Mouse (Mus musculus) embryonic stem cell, embryonic (primary cell): ENCODE measurements at regions not wholly inside any gene's neighbourhood (a gene's known extent, or its start where the extent isn't known, plus 50 kb on each side); places are given as distances from the start of the nearest gene placed in this dataset.

Source experiments
- CTCF ChIA-PET, 4 experiments: fragments of 300-600 bp in 2 of 4; fragments of 350-600 bp in 2 of 4; sonication (Branson Sonifier 250); formaldehyde crosslinking; loops; one replicate each; lab custom pipeline; 2022; ENCODE audit warnings: inconsistent platforms in 2 of 4; lab: Charles Lee
- POLR2A ChIA-PET, 4 experiments: fragments of 300-600 bp in 2 of 4; fragments of 350-600 bp in 2 of 4; sonication (Branson Sonifier 250); formaldehyde crosslinking; loops; one replicate each; lab custom pipeline; 2022; ENCODE audit warnings: antibody characterized with exemption in 4 of 4, inconsistent platforms in 1 of 4; lab: Charles Lee

DNA sequence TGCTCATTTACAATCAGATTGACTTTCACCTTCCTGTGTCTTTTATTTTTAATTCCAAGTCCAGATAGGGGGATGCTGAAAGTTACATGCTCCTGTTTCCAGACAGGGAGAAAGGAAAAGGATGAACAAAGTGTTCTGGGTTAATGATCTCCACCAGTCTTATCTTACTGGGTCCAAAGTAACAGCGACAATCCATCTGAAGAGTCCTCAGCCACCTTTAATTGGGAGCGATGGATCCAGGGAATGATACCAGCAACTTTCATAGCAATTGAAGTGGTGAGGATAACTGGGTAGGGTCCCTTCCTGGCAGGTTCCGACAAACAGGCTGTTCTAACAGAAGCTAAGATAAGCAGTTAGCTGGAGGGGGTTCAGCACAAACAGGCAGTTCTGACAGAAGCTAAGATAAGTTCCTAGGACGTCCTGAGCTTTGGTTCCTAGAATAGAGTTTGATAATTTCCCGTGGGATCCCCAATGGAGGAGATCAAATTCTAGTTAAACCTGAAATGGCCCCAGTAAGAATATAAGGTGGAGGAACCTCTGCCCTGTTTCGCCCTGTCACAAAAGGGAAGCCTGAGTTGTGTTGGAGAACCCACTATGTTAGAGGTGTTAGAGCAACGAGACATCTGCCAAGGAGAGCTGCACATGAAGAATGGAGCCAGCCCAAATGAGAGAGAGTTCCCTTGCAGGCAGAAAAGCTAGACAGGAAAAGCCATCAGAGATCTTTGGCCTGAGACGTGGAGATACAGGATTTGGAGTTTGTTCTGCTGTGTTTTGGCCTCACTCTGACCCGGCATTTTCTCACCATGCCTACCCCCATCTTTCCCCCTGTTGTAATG lies 124.8 kb downstream of the 1810010D01Rik start:
- ChIA-PET POLR2A (no interaction called here), CTCF (no interaction called here)

GRCm38 (mm10) chr7:145071996-145072790 lies 132.5 kb upstream of the Ccnd1 start:
- POLR2A ChIA-PET, result interaction anchor here in 1 of 4 experiments (0.8 kb wide), 1 partner anchor 43 kb away, joined by 3 read pairs; no protein-coding TSS in a partner anchor

DNA sequence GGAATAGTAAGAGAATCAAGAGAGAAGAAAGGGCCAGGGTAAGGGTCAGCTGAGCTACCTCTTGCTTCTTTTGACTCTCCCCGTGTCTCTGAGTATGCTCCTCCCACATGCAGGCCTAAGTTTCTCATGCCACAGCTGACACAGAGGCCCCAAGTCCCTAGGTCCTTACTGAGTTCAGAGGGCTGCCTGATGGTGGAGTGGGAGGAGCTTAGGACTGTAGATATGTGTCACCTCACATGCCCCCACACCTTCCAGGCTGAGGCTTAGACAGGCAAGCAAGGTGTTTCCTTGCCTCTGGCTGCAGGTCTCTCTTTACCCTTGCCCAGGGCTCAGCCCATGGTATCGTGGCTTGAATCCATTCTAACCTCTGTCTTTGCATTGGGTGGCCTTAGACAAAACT lies 131.8 kb upstream of the Ccnd1 start:
- CTCF ChIA-PET, result no interaction called here
- POLR2A ChIA-PET, result no interaction called here

More at GRCm38 (mm10) chr7:145071996-145072790, 132.5 kb upstream of the Ccnd1 start:
- CTCF ChIA-PET, result no interaction called here

- POLR2A ChIA-PET, result interaction anchor here in 1 of 4 experiments (1.0 kb wide), 1 partner anchor 9 kb away, joined by 3 read pairs; no protein-coding TSS in a partner anchor
- CTCF ChIA-PET, result no interaction called here
Observed at GRCm38 (mm10) chr7:145067366-145067765, 127.6 kb upstream of the Ccnd1 start.

DNA sequence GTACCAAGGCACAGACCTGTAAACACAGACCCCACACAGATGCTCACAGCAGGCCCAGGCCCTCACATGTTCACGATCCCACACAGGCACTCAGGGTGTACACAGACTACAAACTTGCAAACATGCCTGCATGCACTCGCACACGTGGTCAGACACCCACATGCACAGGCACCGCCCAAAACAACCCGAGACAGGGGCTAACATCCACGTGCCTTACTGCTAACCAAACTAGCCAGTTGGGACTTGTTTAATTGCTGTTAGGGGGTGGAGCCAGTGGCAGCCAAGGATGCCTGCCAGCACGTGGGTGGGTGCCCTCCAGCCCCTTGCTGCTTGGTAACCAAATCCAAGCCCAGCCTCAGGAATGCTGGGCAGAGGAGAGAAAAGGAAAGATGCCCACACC lies 116.6 kb upstream of the Ccnd1 start:
- ChIA-PET POLR2A (no interaction called here), CTCF (no interaction called here)

- POLR2A ChIA-PET, result interaction anchor here in 2 of 4 experiments (0.6 to 1.0 kb wide), 2 partner anchors 14 to 1186 kb away, joined by 3 read pairs; no protein-coding TSS in a partner anchor
- CTCF ChIA-PET, result interaction anchor here in 1 of 4 experiments (0.6 kb wide), 1 partner anchor 116 kb away, joined by 4 read pairs; no protein-coding TSS in a partner anchor
Observed at GRCm38 (mm10) chr7:145051616-145052015, 111.9 kb upstream of the Ccnd1 start.

- ChIA-PET POLR2A (interaction anchor here in 3 of 4 experiments (0.5 to 1.0 kb wide), 3 partner anchors 13 to 162 kb away, joined by 3 read pairs; no protein-coding TSS in a partner anchor), CTCF (interaction anchor here in 2 of 4 experiments (0.6 to 0.9 kb wide), 2 partner anchors 63 to 163 kb away, joined by 3 to 4 read pairs; no protein-coding TSS in a partner anchor)
Observed at GRCm38 (mm10) chr7:145050729-145051128, 111.0 kb upstream of the Ccnd1 start.

GRCm38 (mm10) chr7:145048481-145048877 lies 108.8 kb upstream of the Ccnd1 start:
- ChIA-PET CTCF (interaction anchor here in 1 of 4 experiments (1.4 kb wide), 1 partner anchor 117 kb away, joined by 3 read pairs; no protein-coding TSS in a partner anchor), POLR2A (no interaction called here)

DNA sequence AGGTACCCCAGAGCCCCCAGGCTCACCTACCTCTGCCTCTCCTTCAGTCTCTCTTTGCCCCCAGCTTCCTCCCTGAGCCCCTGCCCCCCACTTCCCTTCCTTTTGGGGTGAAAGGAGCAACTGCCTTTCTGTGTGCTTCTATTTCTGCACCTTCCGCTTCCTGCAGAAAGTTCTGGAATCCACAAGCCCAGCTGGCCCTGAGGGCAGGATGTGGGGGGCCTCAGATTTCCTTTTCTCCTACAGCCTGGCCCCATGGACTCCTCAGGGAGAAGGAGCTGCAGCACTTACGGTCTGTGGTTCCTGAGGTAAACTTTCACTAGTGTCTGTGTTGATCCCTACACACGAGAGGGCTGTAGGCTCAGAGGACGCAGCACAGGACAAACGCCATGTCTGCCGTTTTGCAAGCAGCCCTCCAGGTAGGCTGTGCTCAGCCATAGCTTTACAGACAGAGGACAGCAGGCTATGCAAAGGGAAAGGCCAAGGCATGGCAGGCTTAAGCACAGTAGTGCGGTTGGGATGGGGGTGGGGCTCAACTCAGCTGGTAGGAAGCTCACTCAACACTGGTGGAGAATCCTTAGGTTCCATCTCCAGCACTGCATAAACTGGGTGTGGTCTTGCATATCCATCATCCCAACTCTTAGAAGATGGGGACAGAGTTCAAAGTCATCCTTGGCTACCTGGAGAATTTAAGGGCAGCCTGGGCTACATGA lies 108.2 kb upstream of the Ccnd1 start:
- POLR2A ChIA-PET, result interaction anchor here in 1 of 4 experiments (1.4 kb wide), 1 partner anchor 11 kb away, joined by 3 read pairs; no protein-coding TSS in a partner anchor
- CTCF ChIA-PET, result interaction anchor here in 1 of 4 experiments (1.4 kb wide), 1 partner anchor 116 kb away, joined by 3 read pairs; no protein-coding TSS in a partner anchor

DNA sequence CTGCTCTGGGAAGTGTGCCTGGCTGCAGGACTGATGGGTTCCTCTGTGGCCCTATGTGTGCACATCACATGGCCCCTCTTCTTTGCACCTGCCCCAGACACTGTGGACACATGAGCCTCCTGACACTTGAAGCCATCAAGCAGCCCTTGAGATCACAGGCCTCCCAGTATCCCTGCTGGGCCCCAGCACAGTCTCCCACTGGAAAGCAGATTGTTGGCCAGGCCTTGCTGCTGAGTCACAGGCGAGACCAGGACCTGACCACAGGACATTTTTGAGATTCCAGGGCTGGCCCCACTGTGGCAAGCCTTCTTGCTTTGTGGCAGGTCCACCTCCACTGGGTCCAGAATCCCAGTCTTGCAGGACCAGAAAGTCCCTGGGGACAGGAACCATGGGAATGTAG lies 105.5 kb upstream of the Ccnd1 start:
- CTCF ChIA-PET, result no interaction called here
- POLR2A ChIA-PET, result no interaction called here

- ChIA-PET CTCF (no interaction called here), POLR2A (no interaction called here)
Observed at GRCm38 (mm10) chr7:145043455-145044149, 103.9 kb upstream of the Ccnd1 start.

- ChIA-PET CTCF (no interaction called here), POLR2A (no interaction called here)
Observed at GRCm38 (mm10) chr7:145040871-145041270, 101.1 kb upstream of the Ccnd1 start.

DNA sequence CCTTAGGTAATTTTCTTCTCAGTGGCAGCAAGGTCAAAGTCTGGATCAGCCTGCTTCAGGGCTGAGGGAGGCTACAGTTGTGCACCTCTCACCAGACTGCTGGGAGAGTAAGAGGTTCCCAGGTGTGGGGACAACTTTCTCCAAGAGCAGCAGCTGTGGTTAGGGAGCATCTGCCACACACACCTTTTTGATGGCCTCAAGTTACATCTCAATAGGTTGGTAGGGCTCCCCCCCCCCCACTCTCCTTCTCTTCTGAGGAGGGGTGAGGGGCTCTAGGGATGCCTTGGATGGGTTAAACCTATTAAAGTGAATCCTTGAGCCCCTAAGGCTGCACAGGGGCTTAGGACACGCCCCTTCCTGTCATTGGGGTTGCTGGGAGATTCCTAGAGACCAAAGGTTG lies 94.7 kb upstream of the Ccnd1 start:
- POLR2A ChIA-PET, result interaction anchor here in 2 of 4 experiments (0.6 to 1.0 kb wide), 2 partner anchors 93 to 105 kb away, joined by 3 read pairs; no protein-coding TSS in a partner anchor
- CTCF ChIA-PET, result no interaction called here

GRCm38 (mm10) chr7:145031275-145031674 lies 91.5 kb upstream of the Ccnd1 start:
- POLR2A ChIA-PET, result interaction anchor here (0.7 to 2.8 kb wide), 6 partner anchors 14 to 92 kb away, joined by 3 to 27 read pairs (median 4); partner anchors contain the start of gene Ccnd1 (in 1 of the 4)
- CTCF ChIA-PET, result no interaction called here

- ChIA-PET CTCF (interaction anchor here in 1 of 4 experiments (1.4 kb wide), 1 partner anchor 119 kb away, joined by 4 read pairs; no protein-coding TSS in a partner anchor), POLR2A (interaction anchor here (0.7 to 2.8 kb wide), 12 partner anchors 9 to 142 kb away, joined by 3 to 27 read pairs (median 3); partner anchors contain the start of gene Ccnd1 (in 1 of the 4))
Observed at GRCm38 (mm10) chr7:145030635-145031141, 91.0 kb upstream of the Ccnd1 start.

- POLR2A ChIA-PET, result interaction anchor here in 3 of 4 experiments (0.7 to 2.8 kb wide), 7 partner anchors 8 to 119 kb away, joined by 3 to 27 read pairs (median 4); no protein-coding TSS in a partner anchor
- CTCF ChIA-PET, result interaction anchor here (0.6 to 1.4 kb wide), 6 partner anchors 85 to 1523 kb away, joined by 3 to 4 read pairs (median 3); no protein-coding TSS in a partner anchor
Observed at GRCm38 (mm10) chr7:145029622-145030021, 89.9 kb upstream of the Ccnd1 start.

DNA sequence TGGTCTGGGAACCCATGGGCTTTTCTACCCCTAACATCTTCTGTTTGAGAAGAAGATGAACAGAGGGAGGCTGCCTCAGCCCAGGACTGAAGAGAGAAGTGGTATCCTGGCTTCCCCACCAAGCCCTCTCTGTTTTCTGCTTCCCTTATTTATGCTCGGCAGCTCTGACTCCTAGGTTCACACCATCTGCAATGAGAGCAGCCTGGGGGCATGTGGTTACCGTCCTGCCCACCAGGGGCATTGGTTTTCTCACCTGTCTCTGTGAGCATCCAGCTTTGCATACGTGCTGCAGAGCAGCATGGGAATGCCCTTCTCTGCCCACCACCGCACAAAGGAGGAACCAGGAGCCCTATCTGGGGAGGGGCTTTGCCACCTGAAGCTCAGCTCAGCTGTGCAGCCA lies 89.4 kb upstream of the Ccnd1 start:
- ChIA-PET POLR2A (interaction anchor here in 2 of 4 experiments (0.7 to 2.8 kb wide), 5 partner anchors 8 to 87 kb away, joined by 3 to 27 read pairs (median 5); no protein-coding TSS in a partner anchor), CTCF (interaction anchor here in 3 of 4 experiments (0.6 to 1.4 kb wide), 5 partner anchors 85 to 393 kb away, joined by 3 to 4 read pairs (median 3); no protein-coding TSS in a partner anchor)
